Mouse (Mus musculus): ENCODE data around the gene Acvr2a.

DNA sequence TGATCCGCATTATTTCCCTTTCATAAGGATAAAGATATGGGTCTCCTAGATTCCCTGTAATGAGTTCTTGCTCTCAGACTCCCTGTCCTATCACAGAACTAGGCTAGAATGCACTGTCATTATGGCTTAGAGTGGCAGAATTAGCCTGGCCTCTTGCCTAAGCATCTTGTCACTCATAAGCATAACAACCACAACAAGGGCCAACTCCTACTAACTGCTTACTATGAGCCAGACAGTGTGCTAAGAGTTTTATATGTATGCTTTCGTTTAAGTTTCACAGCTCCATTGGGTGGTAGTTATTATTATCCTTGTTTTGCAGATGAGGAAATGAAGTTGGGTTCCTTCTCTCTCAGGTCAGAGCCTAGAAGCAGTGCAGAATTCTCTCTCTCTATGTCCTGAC is 46.1 kb upstream of the Acvr2a start:
- TF ChIP-seq GATA1 (IDR thresholded peaks at IDR 0.05; ENCODE audit: low read length) (no peak), TAL1 (IDR thresholded peaks at IDR 0.05; ENCODE audit: low read length) (no peak)

All from erythroblast, embryonic 14.5 days (primary cell).